Mouse (Mus musculus) heart, adult 2 months (tissue): ENCODE results near the gene Tspan10. TPM values are rescaled to one million over a fixed set of nuclear protein-coding genes. Genes with fewer than 3 reads are reported as not detected.
A peak's percentile ranks its signal among the peaks of the same experiment; 100 is the strongest.

Experiments used
- DNase-seq, 2 experiments: peaks; one replicate each; pipeline ENCODE4 v3.0.0; 2021
- H3K27ac ChIP-seq: fragments of 200-600 bp; 2 replicates; pipeline ENCODE4 v1.8.1; 2022
- H3K27me3 ChIP-seq: fragments of 200-500 bp; 2 replicates; pipeline ENCODE4 v1.6.1; 2012; ENCODE audit warnings: mild to moderate bottlenecking, low read length, inconsistent platforms, mixed read lengths; ENCODE audit not compliant: control insufficient read depth, insufficient read depth
- H3K36me3 ChIP-seq: fragments of 200-500 bp; 2 replicates; pipeline ENCODE4 v1.6.1; 2012; ENCODE audit warnings: low read length, inconsistent platforms; ENCODE audit not compliant: control insufficient read depth, insufficient read depth
- H3K4me1 ChIP-seq: fragments of 200-500 bp; 2 replicates; pipeline ENCODE4 v1.6.1; 2011; ENCODE audit warnings: low read length; ENCODE audit not compliant: control insufficient read depth, insufficient read depth
- H3K4me3 ChIP-seq: fragments of 200-600 bp; 2 replicates; pipeline ENCODE4 v1.8.1; 2022
- H3K79me2 ChIP-seq: fragments of 200-500 bp; replicated peaks from 2 replicates; pipeline ENCODE4 v1.6.1; 2012; ENCODE audit warnings: mild to moderate bottlenecking, inconsistent platforms, low read length, moderate library complexity, mixed read lengths; ENCODE audit not compliant: control insufficient read depth, insufficient read depth
- H3K9ac ChIP-seq: fragments of 200-500 bp; 2 replicates; pipeline ENCODE4 v1.6.1; 2012; ENCODE audit warnings: low read depth, mild to moderate bottlenecking, control low read depth, inconsistent platforms, low read length, mixed read lengths
- CTCF ChIP-seq: fragments of 200-600 bp; IDR thresholded peaks from 2 replicates; pipeline ENCODE4 v1.8.1; 2022; ENCODE audit warnings: antibody characterized with exemption, mild to moderate bottlenecking, moderate library complexity
- EP300 ChIP-seq: fragments of 200-500 bp; IDR thresholded peaks from 2 replicates; pipeline ENCODE4 v1.6.1; 2011; ENCODE audit warnings: low read depth, low read length, control low read depth; ENCODE audit not compliant: insufficient read depth
- POLR2A ChIP-seq: fragments of 200-500 bp; IDR thresholded peaks from 2 replicates; pipeline ENCODE4 v1.6.1; 2011; ENCODE audit warnings: mild to moderate bottlenecking, low read depth, low read length, control low read depth; ENCODE audit not compliant: insufficient read depth
- WGBS: fragments of 180-500 bp; shearing (Covaris S2); methylation state at CpG from one replicate; pipeline ENCODE4 v1.1.7; 2018; 5-methylcytosine and 5-hydroxymethylcytosine counted together
- intact Hi-C: fragments of 180-260 bp; cut with DNase I; formaldehyde crosslinking; loops from one replicate; pipeline ENCODE4 v1.15.1; 2025
- polyA plus RNA-seq: library from polyadenylated mRNA; depleted of rRNA; stranded (reverse); fragments of >200 nt; gene quantifications from 2 replicates; pipeline ENCODE4 v1.2.3, GENCODE M21; 2012
- total RNA-seq, 2 experiments: library from RNA; stranded (reverse); gene quantifications; 2 replicates each; pipeline ENCODE4 v1.2.3; 2021

Gene Tspan10
- total and polyA plus RNA-seq, 3 experiments, result 0.41 to 1.5 (median 0.42) TPM

GRCm38 (mm10) chr11:120467051-120467735, 24.7 kb downstream of the Tspan10 start, which contains the start of gene Arl16:
Gene Arl16, minus strand, starts transcription at chr11:120467607.
- intact Hi-C loops, result no loop called here
- DNase-seq, result peak; percentile 91 to 95
- Histone ChIP-seq H3K27ac (peak within 1 kb of the TSS; percentile 81), H3K9ac (peak within 1 kb of the TSS; percentile 87), H3K79me2 (no peaks in the 10 kb centered on the region; the same call in 1 of the 2 replicates), H3K36me3 (no peaks in the 10 kb centered on the region), H3K4me1 (peaks cover 3% of the 10 kb centered on the region), H3K27me3 (no peaks in the 10 kb centered on the region), H3K4me3 (peak within 1 kb of the TSS; percentile 84)
- WGBS, result under 1% methylated on average over 53 of the region's 54 CpGs
- TF ChIP-seq POLR2A (peak; percentile 89), EP300 (0 out of 2 replicates have a peak, but pooled peaks have one; percentile 16), CTCF (no peak)

- intact Hi-C loops, result loop anchor here (2.0 kb wide), 1 partner anchor 15 kb away; no protein-coding TSS in a partner anchor
- Histone ChIP-seq H3K4me1 (peaks cover 3% of the 10 kb centered on the region), H3K9ac (peak overlapping the region; percentile 87), H3K27ac (peak overlapping the region; percentile 68), H3K27me3 (no peaks in the 10 kb centered on the region), H3K79me2 (no peaks in the 10 kb centered on the region; the same call in 1 of the 2 replicates), H3K4me3 (peak overlapping the region; percentile 84), H3K36me3 (no peaks in the 10 kb centered on the region)
- TF ChIP-seq CTCF (no peak), EP300 (no peak), POLR2A (no peak)
- under 1% methylated on average over 33 of the region's 33 CpGs for WGBS
- no peak for DNase-seq
Observed at GRCm38 (mm10) chr11:120467736-120468092, 25.3 kb downstream of the Tspan10 start.

- Histone ChIP-seq H3K9ac (no peak overlapping the region), H3K4me1 (no peaks in the 10 kb centered on the region; the same call in 1 of the 2 replicates), H3K27ac (no peak overlapping the region), H3K79me2 (no peaks in the 10 kb centered on the region; the same call in 1 of the 2 replicates), H3K4me3 (no peak overlapping the region), H3K36me3 (no peaks in the 10 kb centered on the region), H3K27me3 (no peaks in the 10 kb centered on the region)
- intact Hi-C loops, result no loop called here
- no peak for DNase-seq
- 95% methylated on average over 6 of the region's 6 CpGs for WGBS
- no peak for TF ChIP-seq CTCF
- TF ChIP-seq EP300, result no peak
- no peak for TF ChIP-seq POLR2A
Observed at GRCm38 (mm10) chr11:120472052-120472451, 29.6 kb downstream of the Tspan10 start.

GRCm38 (mm10) chr11:120483448-120483934, 41.0 kb downstream of the Tspan10 start:
- Histone ChIP-seq H3K4me3 (peak overlapping the region; percentile 100; the same call in 1 of the 2 replicates), H3K9ac (no peak overlapping the region), H3K27ac (no peak overlapping the region), H3K27me3 (no peaks in the 10 kb centered on the region), H3K4me1 (peaks cover 3% of the 10 kb centered on the region; the same call in 1 of the 2 replicates), H3K36me3 (no peaks in the 10 kb centered on the region), H3K79me2 (peaks cover 3% of the 10 kb centered on the region)
- TF ChIP-seq CTCF, result no peak
- TF ChIP-seq POLR2A, result no peak
- no peak for TF ChIP-seq EP300
- DNase-seq, result no peak
- intact Hi-C loops, result loop anchor here (2.0 kb wide), 1 partner anchor 15 kb away; no protein-coding TSS in a partner anchor
- WGBS, result 82% methylated on average over 7 of the region's 7 CpGs

- intact Hi-C loops, result no loop called here
- H3K27me3 ChIP-seq, result no peaks in the 10 kb centered on the region
- no peaks in the 10 kb centered on the region for H3K36me3 ChIP-seq
- peak within 1 kb of the TSS; percentile 89 for H3K27ac ChIP-seq
- peak; percentile 90 to 92 for DNase-seq
- no peak for TF ChIP-seq CTCF
- TF ChIP-seq EP300, result peak; percentile 85; the same call in 1 of the 2 replicates
- peak; percentile 90 for TF ChIP-seq POLR2A
- WGBS, result under 1% methylated on average over 60 of the region's 60 CpGs
- peaks cover 3% of the 10 kb centered on the region for H3K79me2 ChIP-seq
- peaks cover 4% of the 10 kb centered on the region for H3K4me1 ChIP-seq
- peak within 1 kb of the TSS; percentile 100 for H3K4me3 ChIP-seq
- peak within 1 kb of the TSS; percentile 95 for H3K9ac ChIP-seq
Observed at GRCm38 (mm10) chr11:120484265-120484981, 42.0 kb downstream of the Tspan10 start, which contains the start of gene Mrpl12. Gene Mrpl12, plus strand, starts transcription at chr11:120484613.
